23 mouse cellular contexts compared by ENCODE assay signal in the genomic region with DNA sequence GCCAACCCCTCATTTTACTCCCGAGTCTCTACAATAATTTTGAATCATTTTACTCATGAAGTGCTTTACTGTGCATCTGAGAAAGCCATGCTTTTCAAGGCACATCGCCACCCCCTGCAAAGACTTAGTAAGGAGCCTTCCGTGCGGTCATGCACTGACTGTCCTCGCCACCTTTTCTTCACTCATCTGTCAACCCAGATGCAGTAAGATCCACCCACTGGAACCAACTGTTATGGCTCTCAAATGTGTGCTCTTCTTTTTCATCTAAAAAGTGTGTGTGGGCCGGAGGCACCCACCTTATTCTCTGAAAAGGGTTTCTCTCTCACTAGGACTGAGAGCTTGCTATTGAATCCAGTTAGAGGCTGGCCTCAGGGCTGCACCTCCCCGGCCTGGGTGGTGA. TPM values are rescaled to one million over a fixed set of nuclear protein-coding genes. Genes with fewer than 3 reads are reported as not detected.
DNase-seq lines count a peak whose midpoint lies in the region; ATAC-seq and TF ChIP-seq lines count a peak whose summit lies in the region.
"Had no signal": no experiment of that assay in that cellular context is flagged by ENCODE, and none has a peak within 500 bp of the region (broad histone marks: within the 10 kb centered on the region; RNA-seq: fewer than 3 reads in every experiment).

No protein-coding gene starts in this region.

- no peak for TF ChIP-seq CTCF in left cerebral cortex, adult 2 months (IDR thresholded peaks at IDR 0.05)

- no peak overlapping the region for H3K4me3 ChIP-seq in left cerebral cortex, adult 2 months
- H3K4me3 ChIP-seq: embryonic facial prominence, embryonic 12.5 days; embryonic facial prominence, embryonic 15.5 days; forebrain, embryonic 12.5 days; forebrain, embryonic 15.5 days; hindbrain, embryonic 12.5 days; hindbrain, embryonic 15.5 days had no signal

- DNase-seq in frontal cortex, postnatal 25 days (ENCODE audit: low spot score in 2 of 2), result no peak
- peak; percentile 42 to 44 for DNase-seq in left cerebral cortex, adult 18-20 months (ENCODE audit: low spot score in 2 of 2)
- no peak for DNase-seq in left cerebral cortex, adult 2 months (ENCODE audit: extremely low spot score in 1 of 2, low spot score in 2 of 2)
- peak; percentile 37 to 45 for DNase-seq in right cerebral cortex, adult 2 months (ENCODE audit: low spot score in 2 of 2)
- DNase-seq in right cerebral cortex, postnatal 4 days, result no peak
- no peak for DNase-seq in ovary, postnatal 36 days (ENCODE audit: low spot score)
- DNase-seq: adrenal gland, postnatal 10 days; adrenal gland, postnatal 36 days; B cell, adult 2 months; cerebellum, adult 11 months; cerebellum, adult 2 months; cerebellum, adult 9-11 months; cerebellum, postnatal 25 days; gastrocnemius, postnatal 25 days; heart, adult 18-20 months had no signal

- peak; percentile 92 for ATAC-seq in frontal cortex, adult (ENCODE audit: low TSS enrichment)
- ATAC-seq: forebrain, embryonic 15.5 days; Patski had no signal

- H3K27ac ChIP-seq in left cerebral cortex, adult 2 months, result no peak overlapping the region
- H3K27ac ChIP-seq: embryonic facial prominence, embryonic 12.5 days; embryonic facial prominence, embryonic 15.5 days; forebrain, embryonic 12.5 days; forebrain, embryonic 15.5 days; hindbrain, embryonic 12.5 days; hindbrain, embryonic 15.5 days had no signal

- intact Hi-C loops in left cerebral cortex, adult 2 months (cut with DNase I), result no loop called here

RNA-seq across cellular contexts. Expression of a gene that starts 21.4 kb away (rescaled TPM):
- total RNA-seq in left cerebral cortex, adult 18-20 months (2021), result 10 to 100 TPM; 54.4 to 54.8 TPM
- total RNA-seq in left cerebral cortex, adult 2 months (2021), result 10 to 100 TPM; 53.1 to 57.6 TPM

RNA-seq across cellular contexts. Expression of a gene that starts 42.7 kb away (rescaled TPM):
- total RNA-seq in left cerebral cortex, adult 18-20 months (2021), result 10 to 100 TPM; 49.8 to 59.9 TPM
- total RNA-seq in left cerebral cortex, adult 2 months (2021), result 10 to 100 TPM; 53.6 to 56.9 TPM

Comparison
In these comparisons a context has a peak if more than half of its experiments do, and no peak if none do; other contexts are left out.
1. DNase-seq: peak in left cerebral cortex, adult 18-20 months (2 of 2) and right cerebral cortex, adult 2 months (2 of 2); none in frontal cortex, postnatal 25 days (0 of 2), left cerebral cortex, adult 2 months (0 of 2), right cerebral cortex, postnatal 4 days (single experiment) and ovary, postnatal 36 days (single experiment).